Mouse (Mus musculus) midbrain, embryonic 13.5 days (tissue): ENCODE results near the gene Abcc9. TPM values are rescaled to one million over a fixed set of nuclear protein-coding genes. Genes with fewer than 3 reads are reported as not detected.

Source experiments
- ATAC-seq: fragments of 200-750 bp; cut with Nextera tagmentation; 2 replicates; pipeline ENCODE4 v1.8.0; 2017; ENCODE audit warnings: mild to moderate bottlenecking, moderate TSS enrichment, moderate library complexity
- H3K27ac ChIP-seq: fragments of 300-500 bp; sonication (generic); 2 replicates; pipeline ENCODE4 v1.5.1; 2015; ENCODE audit warnings: inconsistent platforms, mild to moderate bottlenecking, moderate library complexity
- H3K27me3 ChIP-seq: fragments of 300-500 bp; sonication (generic); 2 replicates; pipeline ENCODE4 v1.6.1; 2015; ENCODE audit warnings: mild to moderate bottlenecking, inconsistent platforms
- H3K36me3 ChIP-seq: fragments of 300-500 bp; sonication (generic); 2 replicates; pipeline ENCODE4 v1.6.1; 2015; ENCODE audit warnings: mild to moderate bottlenecking, inconsistent platforms
- H3K4me1 ChIP-seq: fragments of 300-500 bp; sonication (generic); replicated peaks from 2 replicates; pipeline ENCODE4 v1.6.1; 2015; ENCODE audit warnings: inconsistent platforms
- H3K4me2 ChIP-seq: fragments of 300-500 bp; sonication (generic); replicated peaks from 2 replicates; pipeline ENCODE4 v1.6.1; 2015; ENCODE audit warnings: moderate library complexity, mild to moderate bottlenecking, inconsistent platforms
- H3K4me3 ChIP-seq: fragments of 300-500 bp; sonication (generic); replicated peaks from 2 replicates; pipeline ENCODE4 v1.5.1; 2015; ENCODE audit warnings: mild to moderate bottlenecking, inconsistent platforms
- H3K9ac ChIP-seq: fragments of 300-500 bp; sonication (generic); replicated peaks from 2 replicates; pipeline ENCODE4 v1.6.1; 2015; ENCODE audit warnings: mild to moderate bottlenecking, inconsistent platforms
- H3K9me3 ChIP-seq: fragments of 300-500 bp; sonication (generic); 2 replicates; pipeline ENCODE4 v1.6.1; 2016; ENCODE audit warnings: mild to moderate bottlenecking, inconsistent platforms
- WGBS: fragments of 180-500 bp; shearing (Covaris S2); methylation state at CpG from one replicate; pipeline ENCODE4 v1.1.7; 2015; 5-methylcytosine and 5-hydroxymethylcytosine counted together
- polyA plus RNA-seq: library from polyadenylated mRNA; unstranded; fragments of >200 nt; fragmentation: Nextera tagmentation; extraction: Ambion mirVana; gene quantifications from 2 replicates; pipeline ENCODE4 v1.2.1, GENCODE M21; 2015

The Abcc9 gene
- polyA plus RNA-seq, 1 experiment from 2014 or later: 2.7 TPM

GRCm38 (mm10) chr6:142607080-142607479, 95.0 kb downstream of the Abcc9 start:
- Histone ChIP-seq H3K27me3 (no peaks in the 10 kb centered on the region), H3K4me3 (no peak overlapping the region), H3K9ac (no peak overlapping the region), H3K36me3 (no peaks in the 10 kb centered on the region), H3K4me2 (no peak overlapping the region), H3K4me1 (no peaks in the 10 kb centered on the region), H3K9me3 (no peaks in the 10 kb centered on the region), H3K27ac (no peak overlapping the region)
- 69% methylated on average over 7 of the region's 7 CpGs for WGBS
- ATAC-seq: no peak

- 69% methylated on average over 6 of the region's 6 CpGs for WGBS
- H3K9me3 ChIP-seq: no peaks in the 10 kb centered on the region
- no peak for ATAC-seq
- H3K4me1 ChIP-seq: no peaks in the 10 kb centered on the region
- no peaks in the 10 kb centered on the region for H3K36me3 ChIP-seq
- no peak overlapping the region for H3K4me3 ChIP-seq
- no peak overlapping the region for H3K9ac ChIP-seq
- H3K27me3 ChIP-seq: no peaks in the 10 kb centered on the region
- H3K27ac ChIP-seq: no peak overlapping the region
- no peak overlapping the region for H3K4me2 ChIP-seq
Measured at GRCm38 (mm10) chr6:142602772-142603171, 99.3 kb downstream of the Abcc9 start.

- no peak overlapping the region for H3K4me2 ChIP-seq
- ATAC-seq: no peak
- no peaks in the 10 kb centered on the region for H3K36me3 ChIP-seq
- 0 out of 2 replicates have a peak, but pooled peaks cover 3% of the 10 kb centered on the region for H3K27me3 ChIP-seq
- H3K9me3 ChIP-seq: no peaks in the 10 kb centered on the region
- H3K9ac ChIP-seq: no peak overlapping the region
- no peaks in the 10 kb centered on the region for H3K4me1 ChIP-seq
- WGBS: 85% methylated on average over 4 of the region's 4 CpGs
- no peak overlapping the region for H3K4me3 ChIP-seq
- H3K27ac ChIP-seq: no peak overlapping the region
Measured at GRCm38 (mm10) chr6:142578831-142579230, 123.3 kb downstream of the Abcc9 start.

GRCm38 (mm10) chr6:142577801-142578200, 124.3 kb downstream of the Abcc9 start:
- no peaks in the 10 kb centered on the region for H3K9me3 ChIP-seq
- H3K27me3 ChIP-seq: peaks cover 12% of the 10 kb centered on the region
- no peaks in the 10 kb centered on the region for H3K36me3 ChIP-seq
- WGBS: 90% methylated on average over 6 of the region's 6 CpGs
- H3K4me2 ChIP-seq: no peak overlapping the region
- H3K27ac ChIP-seq: no peak overlapping the region
- no peak overlapping the region for H3K9ac ChIP-seq
- H3K4me1 ChIP-seq: no peaks in the 10 kb centered on the region
- no peak for ATAC-seq
- H3K4me3 ChIP-seq: no peak overlapping the region

GRCm38 (mm10) chr6:142572876-142573275, 129.2 kb downstream of the Abcc9 start:
- peaks cover 57% of the 10 kb centered on the region for H3K27me3 ChIP-seq
- WGBS: 66% methylated on average over 6 of the region's 6 CpGs
- ATAC-seq: no peak
- no peaks in the 10 kb centered on the region for H3K9me3 ChIP-seq
- H3K4me2 ChIP-seq: no peak overlapping the region
- H3K27ac ChIP-seq: no peak overlapping the region
- no peak overlapping the region for H3K4me3 ChIP-seq
- no peaks in the 10 kb centered on the region for H3K36me3 ChIP-seq
- H3K4me1 ChIP-seq: peaks cover 23% of the 10 kb centered on the region
- no peak overlapping the region for H3K9ac ChIP-seq

GRCm38 (mm10) chr6:142571629-142572360, 130.3 kb downstream of the Abcc9 start:
- Histone ChIP-seq H3K4me1 (peaks cover 25% of the 10 kb centered on the region), H3K27ac (no peak overlapping the region), H3K9ac (peak overlapping the region; percentile 53), H3K36me3 (no peaks in the 10 kb centered on the region), H3K4me3 (peak overlapping the region; percentile 45), H3K9me3 (no peaks in the 10 kb centered on the region), H3K4me2 (peak overlapping the region; percentile 90), H3K27me3 (peaks cover 64% of the 10 kb centered on the region)
- peak; percentile 64 for ATAC-seq
- WGBS: 4% methylated on average over 21 of the region's 21 CpGs

- peaks cover 25% of the 10 kb centered on the region for H3K4me1 ChIP-seq
- H3K9ac ChIP-seq: peak within 1 kb of the TSS; percentile 53
- WGBS: 2% methylated on average over 34 of the region's 34 CpGs
- H3K27ac ChIP-seq: no peak within 1 kb of the TSS
- ATAC-seq: peak; percentile 95
- peaks cover 64% of the 10 kb centered on the region for H3K27me3 ChIP-seq
- no peaks in the 10 kb centered on the region for H3K36me3 ChIP-seq
- H3K4me3 ChIP-seq: peak within 1 kb of the TSS; percentile 45
- H3K4me2 ChIP-seq: peak within 1 kb of the TSS; percentile 90
- H3K9me3 ChIP-seq: no peaks in the 10 kb centered on the region
Measured at GRCm38 (mm10) chr6:142571055-142571618, 131.0 kb downstream of the Abcc9 start, which contains the start of gene Kcnj8. Gene Kcnj8, minus strand, starts transcription at chr6:142571614.

GRCm38 (mm10) chr6:142570046-142570770, 131.9 kb downstream of the Abcc9 start:
- no peak for ATAC-seq
- no peak overlapping the region for H3K27ac ChIP-seq
- H3K27me3 ChIP-seq: peaks cover 64% of the 10 kb centered on the region
- H3K36me3 ChIP-seq: no peaks in the 10 kb centered on the region
- H3K4me2 ChIP-seq: peak overlapping the region; percentile 90
- peak overlapping the region; percentile 45 for H3K4me3 ChIP-seq
- H3K9ac ChIP-seq: 0 out of 2 replicates have a peak overlapping the region, but pooled peaks have one; percentile 28
- H3K9me3 ChIP-seq: no peaks in the 10 kb centered on the region
- WGBS: 6% methylated on average over 30 of the region's 30 CpGs
- peaks cover 25% of the 10 kb centered on the region for H3K4me1 ChIP-seq

GRCm38 (mm10) chr6:142568713-142569357, 133.3 kb downstream of the Abcc9 start:
- no peak for ATAC-seq

GRCm38 (mm10) chr6:142567452-142567851, 134.7 kb downstream of the Abcc9 start:
- no peaks in the 10 kb centered on the region for H3K9me3 ChIP-seq
- no peak overlapping the region for H3K4me3 ChIP-seq
- WGBS: 46% methylated on average over 5 of the region's 5 CpGs
- peaks cover 25% of the 10 kb centered on the region for H3K4me1 ChIP-seq
- H3K9ac ChIP-seq: no peak overlapping the region
- ATAC-seq: no peak
- H3K27me3 ChIP-seq: peaks cover 49% of the 10 kb centered on the region
- H3K36me3 ChIP-seq: no peaks in the 10 kb centered on the region
- no peak overlapping the region for H3K4me2 ChIP-seq
- no peak overlapping the region for H3K27ac ChIP-seq

More at GRCm38 (mm10) chr6:142568713-142569357, 133.3 kb downstream of the Abcc9 start:
- 32% methylated on average over 7 of the region's 7 CpGs for WGBS
- H3K27me3 ChIP-seq: peaks cover 61% of the 10 kb centered on the region
- H3K36me3 ChIP-seq: no peaks in the 10 kb centered on the region
- no peak overlapping the region for H3K4me2 ChIP-seq
- H3K9ac ChIP-seq: no peak overlapping the region
- H3K4me1 ChIP-seq: peaks cover 25% of the 10 kb centered on the region
- no peak overlapping the region for H3K4me3 ChIP-seq
- H3K9me3 ChIP-seq: no peaks in the 10 kb centered on the region
- H3K27ac ChIP-seq: no peak overlapping the region

GRCm38 (mm10) chr6:142564746-142565145, 137.4 kb downstream of the Abcc9 start:
- Histone ChIP-seq H3K9ac (no peak overlapping the region), H3K9me3 (no peaks in the 10 kb centered on the region), H3K4me2 (no peak overlapping the region), H3K27me3 (peaks cover 23% of the 10 kb centered on the region), H3K27ac (no peak overlapping the region), H3K4me3 (no peak overlapping the region), H3K36me3 (no peaks in the 10 kb centered on the region), H3K4me1 (peaks cover 3% of the 10 kb centered on the region; the same call in 1 of the 2 replicates)
- WGBS: 91% methylated on average over 3 of the region's 3 CpGs
- no peak for ATAC-seq
